Mouse (Mus musculus) neural tube, embryonic 14.5 days (tissue): ENCODE results near the gene Usp44. TPM values are rescaled to one million over a fixed set of nuclear protein-coding genes. Genes with fewer than 3 reads are reported as not detected.

Source experiments
- ATAC-seq: fragments of 200-750 bp; cut with Nextera tagmentation; 2 replicates; pipeline ENCODE4 v1.8.0; 2017; ENCODE audit warnings: low read depth, mild to moderate bottlenecking, moderate TSS enrichment, moderate library complexity
- H3K27ac ChIP-seq: fragments of 300-500 bp; sonication (generic); 2 replicates; pipeline ENCODE4 v1.5.1; 2014; ENCODE audit warnings: low read depth, mild to moderate bottlenecking, control low read depth, low read length, moderate library complexity, mixed read lengths
- H3K27me3 ChIP-seq: fragments of 300-500 bp; sonication (generic); 2 replicates; pipeline ENCODE4 v1.6.1; 2014; ENCODE audit warnings: low read length; ENCODE audit not compliant: control insufficient read depth, insufficient read depth
- H3K36me3 ChIP-seq: fragments of 300-500 bp; sonication (generic); 2 replicates; pipeline ENCODE4 v1.6.1; 2014; ENCODE audit warnings: low read length, mixed read lengths; ENCODE audit not compliant: control insufficient read depth, insufficient read depth
- H3K4me1 ChIP-seq: fragments of 300-500 bp; sonication (generic); 2 replicates; pipeline ENCODE4 v1.6.1; 2014; ENCODE audit warnings: low read length; ENCODE audit not compliant: control insufficient read depth, insufficient read depth
- H3K4me2 ChIP-seq: fragments of 300-500 bp; sonication (generic); 2 replicates; pipeline ENCODE4 v1.6.1; 2014; ENCODE audit warnings: mild to moderate bottlenecking, low read depth, low read length, control low read depth
- H3K4me3 ChIP-seq: fragments of 300-500 bp; sonication (generic); 2 replicates; pipeline ENCODE4 v1.5.1; 2014; ENCODE audit warnings: low read depth, low read length, control low read depth, mixed read lengths
- H3K9ac ChIP-seq: fragments of 300-500 bp; sonication (generic); replicated peaks from 2 replicates; pipeline ENCODE4 v1.6.1; 2014; ENCODE audit warnings: low read depth, mild to moderate bottlenecking, control low read depth, low read length, mixed read lengths
- H3K9me3 ChIP-seq: fragments of 300-500 bp; sonication (generic); 2 replicates; pipeline ENCODE4 v1.6.1; 2016; ENCODE audit warnings: low read length; ENCODE audit not compliant: control insufficient read depth
- WGBS: fragments of 180-500 bp; shearing (Covaris S2); extraction: QIAGEN DNeasy Blood & Tissue Kit; methylation state at CpG from one replicate; pipeline ENCODE4 v1.1.7; 2014; 5-methylcytosine and 5-hydroxymethylcytosine counted together
- polyA plus RNA-seq: library from polyadenylated mRNA; unstranded; fragments of >200 nt; fragmentation: Nextera tagmentation; extraction: Ambion mirVana; gene quantifications from 2 replicates; pipeline ENCODE4 v1.2.1, GENCODE M21; 2014

Usp44 gene
- polyA plus RNA-seq, 1 experiment from 2014 or later: 0.13 TPM

GRCm38 (mm10) chr10:93812098-93812497, 19.3 kb upstream of the Usp44 start:
- ATAC-seq: no peak
- Histone ChIP-seq H3K9ac (no peak overlapping the region), H3K4me2 (no peak overlapping the region), H3K4me1 (no peaks in the 10 kb centered on the region), H3K4me3 (no peak overlapping the region), H3K27me3 (no peaks in the 10 kb centered on the region), H3K27ac (no peak overlapping the region), H3K9me3 (no peaks in the 10 kb centered on the region), H3K36me3 (no peaks in the 10 kb centered on the region)
- 93% methylated on average over 7 of the region's 7 CpGs for WGBS

GRCm38 (mm10) chr10:93812774-93813415, 18.5 kb upstream of the Usp44 start:
- no peak overlapping the region for H3K27ac ChIP-seq
- no peak overlapping the region for H3K4me3 ChIP-seq
- no peaks in the 10 kb centered on the region for H3K4me1 ChIP-seq
- 12% methylated on average over 10 of the region's 10 CpGs for WGBS
- peak overlapping the region; percentile 27; the same call in 1 of the 2 replicates for H3K4me2 ChIP-seq
- no peaks in the 10 kb centered on the region for H3K9me3 ChIP-seq
- ATAC-seq: no peak; the same call in 1 of the 2 replicates
- H3K9ac ChIP-seq: no peak overlapping the region
- H3K36me3 ChIP-seq: no peaks in the 10 kb centered on the region
- H3K27me3 ChIP-seq: no peaks in the 10 kb centered on the region

- 46% methylated on average over 10 of the region's 10 CpGs for WGBS
- no peak; the same call in 1 of the 2 replicates for ATAC-seq
- no peak overlapping the region for H3K4me3 ChIP-seq
- H3K9me3 ChIP-seq: no peaks in the 10 kb centered on the region
- no peak overlapping the region for H3K27ac ChIP-seq
- no peak overlapping the region for H3K4me2 ChIP-seq
- H3K36me3 ChIP-seq: no peaks in the 10 kb centered on the region
- no peak overlapping the region for H3K9ac ChIP-seq
- H3K4me1 ChIP-seq: no peaks in the 10 kb centered on the region
- H3K27me3 ChIP-seq: no peaks in the 10 kb centered on the region
These were observed 17.6 kb upstream of the Usp44 start for GRCm38 (mm10) chr10:93813755-93814154.

- WGBS: 37% methylated on average over 7 of the region's 7 CpGs
- no peak overlapping the region for H3K4me3 ChIP-seq
- H3K27me3 ChIP-seq: no peaks in the 10 kb centered on the region
- no peak for ATAC-seq
- no peaks in the 10 kb centered on the region for H3K9me3 ChIP-seq
- H3K9ac ChIP-seq: no peak overlapping the region
- H3K36me3 ChIP-seq: no peaks in the 10 kb centered on the region
- no peak overlapping the region for H3K4me2 ChIP-seq
- H3K27ac ChIP-seq: no peak overlapping the region
- no peaks in the 10 kb centered on the region for H3K4me1 ChIP-seq
These were observed 12.7 kb upstream of the Usp44 start for GRCm38 (mm10) chr10:93818661-93819060.

GRCm38 (mm10) chr10:93829898-93830831, 1.2 kb upstream of the Usp44 start:
- 53% methylated on average over 9 of the region's 9 CpGs for WGBS
- H3K27ac ChIP-seq: no peak overlapping the region
- no peaks in the 10 kb centered on the region for H3K36me3 ChIP-seq
- no peak overlapping the region for H3K9ac ChIP-seq
- H3K4me2 ChIP-seq: no peak overlapping the region
- H3K27me3 ChIP-seq: peaks cover 10% of the 10 kb centered on the region; the same call in 1 of the 2 replicates
- ATAC-seq: no peak
- no peaks in the 10 kb centered on the region for H3K9me3 ChIP-seq
- H3K4me3 ChIP-seq: no peak overlapping the region
- 0 out of 2 replicates have a peak, but pooled peaks cover 3% of the 10 kb centered on the region for H3K4me1 ChIP-seq

- WGBS: 14% methylated on average over 18 of the region's 18 CpGs
- no peak overlapping the region for H3K4me2 ChIP-seq
- no peak for ATAC-seq
- H3K9me3 ChIP-seq: no peaks in the 10 kb centered on the region
- no peak overlapping the region for H3K9ac ChIP-seq
- H3K4me3 ChIP-seq: no peak overlapping the region
- no peak overlapping the region for H3K27ac ChIP-seq
- H3K36me3 ChIP-seq: no peaks in the 10 kb centered on the region
- H3K4me1 ChIP-seq: 0 out of 2 replicates have a peak, but pooled peaks cover 3% of the 10 kb centered on the region
- peaks cover 10% of the 10 kb centered on the region; the same call in 1 of the 2 replicates for H3K27me3 ChIP-seq
These were observed 597 bp downstream of the Usp44 start for GRCm38 (mm10) chr10:93831730-93832574.

- H3K27me3 ChIP-seq: peaks cover 10% of the 10 kb centered on the region; the same call in 1 of the 2 replicates
- H3K36me3 ChIP-seq: no peaks in the 10 kb centered on the region
- H3K9ac ChIP-seq: no peak overlapping the region
- H3K27ac ChIP-seq: no peak overlapping the region
- ATAC-seq: no peak
- H3K4me1 ChIP-seq: 0 out of 2 replicates have a peak, but pooled peaks cover 3% of the 10 kb centered on the region
- H3K4me2 ChIP-seq: no peak overlapping the region
- H3K4me3 ChIP-seq: no peak overlapping the region
- 52% methylated on average over 9 of the region's 9 CpGs for WGBS
- H3K9me3 ChIP-seq: no peaks in the 10 kb centered on the region
These were observed 1.5 kb downstream of the Usp44 start for GRCm38 (mm10) chr10:93832811-93833210.

GRCm38 (mm10) chr10:93833370-93833698, 2.0 kb downstream of the Usp44 start:
- peaks cover 10% of the 10 kb centered on the region; the same call in 1 of the 2 replicates for H3K27me3 ChIP-seq

More at GRCm38 (mm10) chr10:93833370-93833698, 2.0 kb downstream of the Usp44 start:
- 3% methylated on average over 16 of the region's 16 CpGs for WGBS
- ATAC-seq: no peak; the same call in 1 of the 2 replicates
- H3K4me1 ChIP-seq: 0 out of 2 replicates have a peak, but pooled peaks cover 3% of the 10 kb centered on the region
- H3K36me3 ChIP-seq: no peaks in the 10 kb centered on the region
- H3K4me3 ChIP-seq: peak overlapping the region; percentile 47
- H3K9me3 ChIP-seq: no peaks in the 10 kb centered on the region
- H3K9ac ChIP-seq: 0 out of 2 replicates have a peak overlapping the region, but pooled peaks have one; percentile 35
- no peak overlapping the region for H3K27ac ChIP-seq
- H3K4me2 ChIP-seq: peak overlapping the region; percentile 96
